Mouse (Mus musculus): Measurements from ENCODE around the gene Il1r1. TPM values are rescaled to one million over a fixed set of nuclear protein-coding genes. Genes with fewer than 3 reads are reported as not detected.

Gene Il1r1
- total RNA-seq, 2 experiments from 2014 or later = 6.3 to 6.4 TPM

- no peak for DNase-seq (ENCODE audit: low spot score in 2 of 2)
Measured at GRCm38 (mm10) chr1:40311123-40311522, 86.2 kb downstream of the Il1r1 start.

- no peak for DNase-seq (ENCODE audit: low spot score in 2 of 2)
Measured at GRCm38 (mm10) chr1:40311625-40312024, 86.7 kb downstream of the Il1r1 start.

- DNase-seq (ENCODE audit: low spot score in 2 of 2) = no peak
Measured at GRCm38 (mm10) chr1:40314016-40314415, 89.1 kb downstream of the Il1r1 start.

GRCm38 (mm10) chr1:40317657-40318056 lies 92.8 kb downstream of the Il1r1 start:
- no peak for DNase-seq (ENCODE audit: low spot score in 2 of 2)

GRCm38 (mm10) chr1:40321824-40322223 lies 96.9 kb downstream of the Il1r1 start:
- DNase-seq (ENCODE audit: low spot score in 2 of 2) = no peak

- DNase-seq (ENCODE audit: low spot score in 2 of 2) = no peak
Measured at GRCm38 (mm10) chr1:40322543-40322942, 97.7 kb downstream of the Il1r1 start.

- peak in 1 of 2 experiments; percentile 29 for DNase-seq (ENCODE audit: low spot score in 2 of 2)
Measured at GRCm38 (mm10) chr1:40324457-40324856, 99.6 kb downstream of the Il1r1 start, which contains the start of gene Il1rl2. Il1rl2 (plus strand) TSS chr1:40324610.

GRCm38 (mm10) chr1:40324955-40325702 lies 100.2 kb downstream of the Il1r1 start:
- DNase-seq (ENCODE audit: low spot score in 2 of 2) = no peak

- DNase-seq (ENCODE audit: low spot score in 2 of 2) = peak in 1 of 2 experiments; percentile 16
Measured at GRCm38 (mm10) chr1:40325711-40326327, 100.9 kb downstream of the Il1r1 start.

GRCm38 (mm10) chr1:40327604-40328003 lies 102.7 kb downstream of the Il1r1 start:
- no peak for DNase-seq (ENCODE audit: low spot score in 2 of 2)

- DNase-seq (ENCODE audit: low spot score in 2 of 2) = no peak
Measured at GRCm38 (mm10) chr1:40329526-40329925, 104.6 kb downstream of the Il1r1 start.

GRCm38 (mm10) chr1:40330181-40330580 lies 105.3 kb downstream of the Il1r1 start:
- no peak for DNase-seq (ENCODE audit: low spot score in 2 of 2)

GRCm38 (mm10) chr1:40339346-40339745 lies 114.5 kb downstream of the Il1r1 start:
- no peak for DNase-seq (ENCODE audit: low spot score in 2 of 2)

GRCm38 (mm10) chr1:40340102-40340501 lies 115.2 kb downstream of the Il1r1 start:
- no peak for DNase-seq (ENCODE audit: low spot score in 2 of 2)

GRCm38 (mm10) chr1:40352158-40352903 lies 127.5 kb downstream of the Il1r1 start:
- no peak for DNase-seq (ENCODE audit: low spot score in 2 of 2)

GRCm38 (mm10) chr1:40352904-40353286 lies 128.0 kb downstream of the Il1r1 start:
- no peak for DNase-seq (ENCODE audit: low spot score in 2 of 2)

GRCm38 (mm10) chr1:40354665-40355064 lies 129.8 kb downstream of the Il1r1 start:
- no peak for DNase-seq (ENCODE audit: low spot score in 2 of 2)

- no peak for DNase-seq (ENCODE audit: low spot score in 2 of 2)
Measured at GRCm38 (mm10) chr1:40355431-40355843, 130.6 kb downstream of the Il1r1 start.

GRCm38 (mm10) chr1:40355904-40356521 lies 131.1 kb downstream of the Il1r1 start:
- no peak for DNase-seq (ENCODE audit: low spot score in 2 of 2)

- no peak for DNase-seq (ENCODE audit: low spot score in 2 of 2)
Measured at GRCm38 (mm10) chr1:40357921-40358320, 133.0 kb downstream of the Il1r1 start.

- DNase-seq (ENCODE audit: low spot score in 2 of 2) = no peak
Measured at GRCm38 (mm10) chr1:40358351-40358750, 133.5 kb downstream of the Il1r1 start.
